Mouse (Mus musculus) midbrain, embryonic 14.5 days (tissue): Measurements from ENCODE around the gene Cdkl4. TPM values are rescaled to one million over a fixed set of nuclear protein-coding genes. Genes with fewer than 3 reads are reported as not detected.

ENCODE experiments used
- polyA plus RNA-seq: library from polyadenylated mRNA; unstranded; fragments of >200 nt; fragmentation: Nextera tagmentation; extraction: Ambion mirVana; gene quantifications from 2 replicates; pipeline ENCODE4 v1.2.1, GENCODE M21; 2014

Gene Cdkl4
- polyA plus RNA-seq, 1 experiment from 2014 or later, result 3.2 TPM

Other genes starting within 250 kb of the Cdkl4 start
- gene Gm10190, start 204.3 kb downstream of the Cdkl4 start, polyA plus RNA-seq, result 1.3 and 2.7 TPM in 2 replicates
- 14.1 and 14.8 TPM in 2 replicates for gene Sos1, start 97.4 kb downstream of the Cdkl4 start, polyA plus RNA-seq
- gene Map4k3, start 150.7 kb upstream of the Cdkl4 start, polyA plus RNA-seq, result 32.1 and 39.7 TPM in 2 replicates